ENCODE assay signal across 9 mouse cellular contexts in the genomic region with DNA sequence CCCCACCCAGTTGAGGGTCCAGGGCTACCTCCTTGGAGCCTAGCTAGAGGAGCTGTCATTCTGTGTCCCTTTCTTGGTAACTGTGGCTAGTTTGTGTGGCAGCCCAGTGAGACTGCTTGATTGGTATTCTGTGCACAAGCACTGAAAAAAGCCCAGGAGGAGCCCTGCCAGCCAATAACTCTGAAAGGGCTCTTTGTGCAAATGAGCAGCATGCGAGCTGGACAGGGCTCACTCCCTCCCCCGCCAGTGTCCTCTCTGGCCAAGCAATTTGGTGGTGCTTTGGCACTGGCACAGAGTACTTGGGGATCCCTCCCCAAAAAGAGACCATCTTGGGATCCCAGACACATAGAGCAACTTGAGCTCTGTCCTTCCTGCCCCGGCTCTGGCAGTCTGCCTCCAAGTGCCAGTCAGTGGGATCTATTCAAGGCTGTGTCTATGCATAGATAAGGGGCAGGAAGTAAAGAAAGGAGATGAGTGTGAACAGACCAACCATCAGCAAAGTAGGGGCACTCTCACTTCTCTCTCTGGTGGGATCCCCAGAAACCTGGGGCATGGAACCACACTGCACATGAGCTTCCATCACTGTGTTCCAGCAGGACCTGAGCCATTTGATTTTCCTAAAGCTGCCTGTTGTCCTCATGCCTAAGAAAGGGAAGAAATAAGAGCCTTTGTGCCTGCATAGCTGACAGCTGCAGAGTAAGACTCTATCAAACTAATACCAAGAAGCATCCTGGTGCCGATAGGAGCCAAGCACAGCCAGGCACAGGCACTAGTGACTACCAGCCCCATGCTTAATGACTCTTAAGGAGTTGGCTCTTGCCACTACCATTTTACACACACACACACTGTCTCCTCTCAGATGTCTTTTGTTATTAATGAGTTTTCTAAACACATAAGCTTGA. TPM values are rescaled to one million over a fixed set of nuclear protein-coding genes. Genes with fewer than 3 reads are reported as not detected.
DNase-seq lines count a peak whose midpoint lies in the region; ATAC-seq and TF ChIP-seq lines count a peak whose summit lies in the region.
"Had no signal": no experiment of that assay in that cellular context is flagged by ENCODE, and none has a peak within 500 bp of the region (broad histone marks: within the 10 kb centered on the region; RNA-seq: fewer than 3 reads in every experiment).

No protein-coding gene starts in this region.

- no peaks in the 10 kb centered on the region for H3K27me3 ChIP-seq in forebrain, postnatal 0 days (ENCODE audit: insufficient read depth, low read length)
- H3K27me3 ChIP-seq in heart, embryonic 11.5 days (ENCODE audit: control insufficient read depth, insufficient read depth, low read length), result no peaks in the 10 kb centered on the region
- H3K27me3 ChIP-seq: embryonic facial prominence, embryonic 12.5 days had no signal

- no peak overlapping the region for H3K4me3 ChIP-seq in forebrain, postnatal 0 days (ENCODE audit: low read depth, low read length)
- no peak overlapping the region for H3K4me3 ChIP-seq in heart, embryonic 11.5 days (ENCODE audit: low read depth, low read length)
- H3K4me3 ChIP-seq: embryonic facial prominence, embryonic 12.5 days had no signal

- H3K27ac ChIP-seq in forebrain, postnatal 0 days (ENCODE audit: low read depth, low read length), result peak overlapping the region; percentile 71
- no peak overlapping the region for H3K27ac ChIP-seq in heart, embryonic 11.5 days (ENCODE audit: low read depth, low read length)
- H3K27ac ChIP-seq: embryonic facial prominence, embryonic 12.5 days had no signal

- H3K9me3 ChIP-seq in forebrain, postnatal 0 days (ENCODE audit: low read length), result no peaks in the 10 kb centered on the region
- H3K9me3 ChIP-seq in heart, embryonic 11.5 days (replicated peaks; ENCODE audit: control insufficient read depth, low read length), result no peaks in the 10 kb centered on the region
- H3K9me3 ChIP-seq: embryonic facial prominence, embryonic 12.5 days had no signal

- no peak overlapping the region for H3K9ac ChIP-seq in forebrain, postnatal 0 days
- H3K9ac ChIP-seq in heart, embryonic 11.5 days (ENCODE audit: low read depth, low read length), result no peak overlapping the region
- H3K9ac ChIP-seq: embryonic facial prominence, embryonic 12.5 days had no signal

- peak; percentile 81 for DNase-seq in layer of hippocampus, adult 11-12 months (ENCODE audit: low spot score)
- DNase-seq in layer of hippocampus, postnatal 25 days (ENCODE audit: extremely low spot score in 1 of 2, low spot score in 1 of 2), result no peak
- DNase-seq in forebrain, postnatal 0 days, result peak; percentile 74
- peak; percentile 71 to 80 for DNase-seq in left cerebral cortex, postnatal 10 days (ENCODE audit: extremely low spot score in 1 of 2, low spot score in 2 of 2)
- peak; percentile 86 to 91 for DNase-seq in right cerebral cortex, postnatal 10 days (ENCODE audit: low spot score in 2 of 2)
- DNase-seq in B cell, adult 2 months, result no peak
- DNase-seq in ovary, postnatal 14 days (ENCODE audit: low spot score), result no peak

- intact Hi-C loops in left cerebral cortex, postnatal 10 days (cut with DNase I), result no loop called here

- no peak for TF ChIP-seq CTCF in forebrain, postnatal 0 days (IDR thresholded peaks at IDR 0.05; ENCODE audit: low read depth)

- no peaks in the 10 kb centered on the region for H3K36me3 ChIP-seq in forebrain, postnatal 0 days (ENCODE audit: insufficient read depth)
- H3K36me3 ChIP-seq in heart, embryonic 11.5 days (ENCODE audit: control insufficient read depth, insufficient read depth, low read length), result no peaks in the 10 kb centered on the region
- H3K36me3 ChIP-seq: embryonic facial prominence, embryonic 12.5 days had no signal

- peak; percentile 92 for ATAC-seq in forebrain, postnatal 0 days
- no peak for ATAC-seq in heart, embryonic 11.5 days (replicated peaks; ENCODE audit: insufficient number of reproducible peaks, low FRiP score, low TSS enrichment)

- H3K4me1 ChIP-seq in forebrain, postnatal 0 days (ENCODE audit: insufficient read depth), result no peaks in the 10 kb centered on the region
- peaks cover 25% of the 10 kb centered on the region for H3K4me1 ChIP-seq in heart, embryonic 11.5 days (ENCODE audit: control insufficient read depth, insufficient read depth, low read length)

- no peak overlapping the region for H3K4me2 ChIP-seq in forebrain, postnatal 0 days (ENCODE audit: low read depth)
- H3K4me2 ChIP-seq in heart, embryonic 11.5 days, result no peak overlapping the region
- H3K4me2 ChIP-seq: embryonic facial prominence, embryonic 12.5 days had no signal

- 25% methylated on average over 4 of the region's 4 CpGs for WGBS in forebrain, postnatal 0 days
- WGBS in heart, embryonic 11.5 days (ENCODE audit: insufficient replicate concordance), result 55% methylated on average over 4 of the region's 4 CpGs

RNA-seq across cellular contexts. Expression of a gene that starts 11.1 kb away (rescaled TPM):
- 10 to 100 TPM; 86.3 to 97.2 TPM for total RNA-seq in layer of hippocampus, postnatal 25 days (2021)
- total RNA-seq in forebrain, postnatal 0 days (2014; rRNA removed), result 32.9 and 37.1 TPM in 2 replicates
- 4.0 and 5.4 TPM in 2 replicates for polyA plus RNA-seq in forebrain, postnatal 0 days (2015; fragmentation: Nextera tagmentation; extraction: Ambion mirVana)
- total RNA-seq in left cerebral cortex, postnatal 10 days (2021), result 10 to 100 TPM; 73.3 to 73.8 TPM
- 1.1 TPM in 2 replicates for polyA plus RNA-seq in heart, embryonic 11.5 days (2014; fragmentation: Nextera tagmentation; extraction: Ambion mirVana)

Comparison
In these comparisons a context has a peak if more than half of its experiments do, and no peak if none do; other contexts are left out.
1. DNase-seq: peak in layer of hippocampus, adult 11-12 months (single experiment), forebrain, postnatal 0 days (single experiment), left cerebral cortex, postnatal 10 days (2 of 2) and right cerebral cortex, postnatal 10 days (2 of 2); none in layer of hippocampus, postnatal 25 days (0 of 2), B cell, adult 2 months (0 of 2) and ovary, postnatal 14 days (single experiment).